Mouse (Mus musculus) liver, postnatal 0 days (tissue): ENCODE measurements around the gene Cstf3. TPM values are rescaled to one million over a fixed set of nuclear protein-coding genes. Genes with fewer than 3 reads are reported as not detected.

ENCODE experiments used
- ATAC-seq: fragments of 200-750 bp; cut with Nextera tagmentation; 2 replicates; pipeline ENCODE4 v1.8.0; 2017; ENCODE audit warnings: mild to moderate bottlenecking, moderate library complexity
- DNase-seq: peaks from one replicate; pipeline ENCODE4 v3.0.0-alpha.2; 2016
- H3K27ac ChIP-seq: fragments of 300-500 bp; sonication (generic); 2 replicates; pipeline ENCODE4 v1.5.1; 2014; ENCODE audit warnings: antibody characterized with exemption, moderate library complexity, mild to moderate bottlenecking, low read depth
- H3K27me3 ChIP-seq: fragments of 300-500 bp; sonication (generic); 2 replicates; pipeline ENCODE4 v1.6.1; 2014; ENCODE audit warnings: low read length, control low read depth, mixed read lengths; ENCODE audit not compliant: insufficient read depth
- H3K36me3 ChIP-seq: fragments of 300-500 bp; sonication (generic); replicated peaks from 2 replicates; pipeline ENCODE4 v1.6.1; 2014; ENCODE audit warnings: mild to moderate bottlenecking, control low read depth, low read length, moderate library complexity, mixed read lengths; ENCODE audit not compliant: insufficient read depth
- H3K4me1 ChIP-seq: fragments of 300-500 bp; sonication (generic); 2 replicates; pipeline ENCODE4 v1.6.1; 2014; ENCODE audit warnings: antibody characterized with exemption, mild to moderate bottlenecking, control low read depth; ENCODE audit not compliant: insufficient read depth
- H3K4me2 ChIP-seq: fragments of 300-500 bp; sonication (generic); 2 replicates; pipeline ENCODE4 v1.6.1; 2014; ENCODE audit warnings: low read depth, mild to moderate bottlenecking, low read length, moderate library complexity, mixed read lengths
- H3K4me3 ChIP-seq: fragments of 300-500 bp; sonication (generic); 2 replicates; pipeline ENCODE4 v1.5.1; 2014; ENCODE audit warnings: low read depth, low read length
- H3K9ac ChIP-seq: fragments of 300-500 bp; sonication (generic); replicated peaks from 2 replicates; pipeline ENCODE4 v1.6.1; 2014; ENCODE audit warnings: mild to moderate bottlenecking, moderate library complexity
- H3K9me3 ChIP-seq: fragments of 300-500 bp; sonication (generic); 2 replicates; pipeline ENCODE4 v1.6.1; 2016; ENCODE audit warnings: mild to moderate bottlenecking, control low read depth, low read length, mixed read lengths
- CTCF ChIP-seq: sonication (generic); IDR thresholded peaks from 2 replicates; pipeline ENCODE4 v1.5.1; 2016; ENCODE audit warnings: antibody characterized with exemption, low read depth
- EP300 ChIP-seq: IDR thresholded peaks from 2 replicates; pipeline ENCODE4 v1.6.1; 2016; ENCODE audit warnings: antibody characterized with exemption, low read depth, mild to moderate bottlenecking
- WGBS: fragments of 180-500 bp; shearing (Covaris S2); extraction: QIAGEN DNeasy Blood & Tissue Kit; methylation state at CpG from one replicate; pipeline ENCODE4 v1.1.7; 2014; ENCODE audit not compliant: insufficient replicate concordance; 5-methylcytosine and 5-hydroxymethylcytosine counted together
- polyA plus RNA-seq: library from polyadenylated mRNA; unstranded; fragments of >200 nt; fragmentation: Nextera tagmentation; extraction: Ambion mirVana; gene quantifications from 2 replicates; pipeline ENCODE4 v1.2.1, GENCODE M21; 2015

Gene Cstf3
- polyA plus RNA-seq, 1 experiment from 2014 or later, result 23.0 TPM

GRCm38 (mm10) chr2:104615985-104616711 lies 25.8 kb downstream of the Cstf3 start:
- peaks cover 3% of the 10 kb centered on the region; the same call in 1 of the 2 replicates for H3K4me1 ChIP-seq
- peak overlapping the region; percentile 44 for H3K27ac ChIP-seq
- peaks cover 3% of the 10 kb centered on the region; the same call in 1 of the 2 replicates for H3K36me3 ChIP-seq
- H3K4me2 ChIP-seq, result no peak overlapping the region
- ATAC-seq, result 0 out of 2 replicates have a peak, but pooled peaks have one; percentile 44
- no peaks in the 10 kb centered on the region for H3K27me3 ChIP-seq
- DNase-seq, result no peak
- TF ChIP-seq EP300 (no peak), CTCF (no peak)
- no peak overlapping the region for H3K4me3 ChIP-seq
- WGBS, result 73% methylated on average over 4 of the region's 4 CpGs
- H3K9me3 ChIP-seq, result no peaks in the 10 kb centered on the region
- H3K9ac ChIP-seq, result no peak overlapping the region

- H3K36me3 ChIP-seq, result peaks cover 25% of the 10 kb centered on the region
- DNase-seq (no peak), ATAC-seq (0 out of 2 replicates have a peak, but pooled peaks have one; percentile 47)
- H3K9me3 ChIP-seq, result no peaks in the 10 kb centered on the region
- 75% methylated on average over 1 of the region's 1 CpGs for WGBS
- TF ChIP-seq EP300, result no peak
- TF ChIP-seq CTCF, result no peak
- no peak overlapping the region for H3K9ac ChIP-seq
- peaks cover 5% of the 10 kb centered on the region; the same call in 1 of the 2 replicates for H3K4me1 ChIP-seq
- no peak overlapping the region for H3K27ac ChIP-seq
- no peaks in the 10 kb centered on the region for H3K27me3 ChIP-seq
- H3K4me3 ChIP-seq, result no peak overlapping the region
- no peak overlapping the region for H3K4me2 ChIP-seq
Observed at GRCm38 (mm10) chr2:104658659-104659058, 68.3 kb downstream of the Cstf3 start.

- no peaks in the 10 kb centered on the region for H3K27me3 ChIP-seq
- DNase-seq (no peak), ATAC-seq (peak; percentile 78)
- H3K4me1 ChIP-seq, result peaks cover 8% of the 10 kb centered on the region
- no peak overlapping the region for H3K9ac ChIP-seq
- H3K27ac ChIP-seq, result peak overlapping the region; percentile 30
- no peaks in the 10 kb centered on the region for H3K9me3 ChIP-seq
- 67% methylated on average over 8 of the region's 8 CpGs for WGBS
- H3K4me3 ChIP-seq, result no peak overlapping the region
- 0 out of 2 replicates have a peak overlapping the region, but pooled peaks have one; percentile 26 for H3K4me2 ChIP-seq
- peaks cover 18% of the 10 kb centered on the region for H3K36me3 ChIP-seq
- TF ChIP-seq EP300 (no peak), CTCF (no peak)
Observed at GRCm38 (mm10) chr2:104663372-104664100, 73.2 kb downstream of the Cstf3 start.

- DNase-seq, result no peak
- ATAC-seq, result no peak
- WGBS, result 74% methylated on average over 6 of the region's 6 CpGs
- peaks cover 3% of the 10 kb centered on the region; the same call in 1 of the 2 replicates for H3K4me1 ChIP-seq
- no peak overlapping the region for H3K4me3 ChIP-seq
- H3K9me3 ChIP-seq, result no peaks in the 10 kb centered on the region
- H3K4me2 ChIP-seq, result no peak overlapping the region
- TF ChIP-seq CTCF (peak; percentile 55), EP300 (no peak)
- peaks cover 5% of the 10 kb centered on the region for H3K36me3 ChIP-seq
- H3K27ac ChIP-seq, result no peak overlapping the region
- H3K9ac ChIP-seq, result no peak overlapping the region
- no peaks in the 10 kb centered on the region for H3K27me3 ChIP-seq
Observed at GRCm38 (mm10) chr2:104669122-104669804, 78.9 kb downstream of the Cstf3 start.

GRCm38 (mm10) chr2:104671724-104672123 lies 81.4 kb downstream of the Cstf3 start:
- H3K36me3 ChIP-seq, result no peaks in the 10 kb centered on the region
- H3K27me3 ChIP-seq, result no peaks in the 10 kb centered on the region
- no peak for DNase-seq
- H3K9me3 ChIP-seq, result no peaks in the 10 kb centered on the region
- ATAC-seq, result peak; percentile 33; the same call in 1 of the 2 replicates
- no peak overlapping the region for H3K9ac ChIP-seq
- TF ChIP-seq CTCF (no peak), EP300 (no peak)
- no peak overlapping the region for H3K27ac ChIP-seq
- no peak overlapping the region for H3K4me2 ChIP-seq
- H3K4me3 ChIP-seq, result no peak overlapping the region
- no peaks in the 10 kb centered on the region for H3K4me1 ChIP-seq

DNA sequence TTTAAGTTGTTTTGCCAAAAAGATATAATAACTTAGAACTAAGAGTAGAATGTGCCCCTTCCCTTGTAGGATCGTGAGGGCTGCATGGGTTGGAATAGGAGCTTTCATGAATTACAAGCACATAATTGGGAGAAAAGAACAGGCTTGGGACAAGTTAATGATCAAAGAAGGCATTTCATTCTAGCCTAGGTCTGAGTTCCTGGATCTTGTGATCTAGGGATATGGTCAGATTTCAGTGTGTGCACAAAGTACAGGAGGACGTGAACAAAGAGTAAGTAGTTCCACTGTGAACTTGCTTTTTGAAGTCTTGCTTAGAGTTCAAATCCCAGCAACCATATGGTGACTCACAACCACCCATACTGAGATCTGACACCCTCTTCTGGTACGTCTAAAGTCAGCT lies 87.0 kb downstream of the Cstf3 start:
- Histone ChIP-seq H3K27me3 (no peaks in the 10 kb centered on the region), H3K9ac (no peak overlapping the region), H3K4me1 (no peaks in the 10 kb centered on the region), H3K9me3 (no peaks in the 10 kb centered on the region), H3K4me2 (no peak overlapping the region), H3K36me3 (no peaks in the 10 kb centered on the region), H3K4me3 (no peak overlapping the region), H3K27ac (no peak overlapping the region)
- ATAC-seq (no peak), DNase-seq (no peak)
- TF ChIP-seq EP300, result no peak
- TF ChIP-seq CTCF, result no peak
- WGBS, result 66% methylated on average over 3 of the region's 3 CpGs
